Mouse (Mus musculus) lung, embryonic 16.5 days (tissue): ENCODE measurements around the gene Syt16. TPM values are rescaled to one million over a fixed set of nuclear protein-coding genes. Genes with fewer than 3 reads are reported as not detected.

Experiments
- ATAC-seq: fragments of 200-750 bp; cut with Nextera tagmentation; 2 replicates; pipeline ENCODE4 v1.8.0; 2017; ENCODE audit warnings: low read depth, mild to moderate bottlenecking, moderate library complexity
- H3K27ac ChIP-seq: fragments of 300-500 bp; sonication (generic); 2 replicates; pipeline ENCODE4 v1.5.1; 2014; ENCODE audit warnings: mild to moderate bottlenecking, control low read depth, low read length
- H3K27me3 ChIP-seq: fragments of 300-500 bp; sonication (generic); 2 replicates; pipeline ENCODE4 v1.6.1; 2014; ENCODE audit warnings: low read depth, low read length, mixed read lengths; ENCODE audit not compliant: control insufficient read depth, insufficient read depth
- H3K36me3 ChIP-seq: fragments of 300-500 bp; sonication (generic); 2 replicates; pipeline ENCODE4 v1.6.1; 2014; ENCODE audit warnings: low read length; ENCODE audit not compliant: control insufficient read depth, insufficient read depth
- H3K4me1 ChIP-seq: fragments of 300-500 bp; sonication (generic); replicated peaks from 2 replicates; pipeline ENCODE4 v1.6.1; 2014; ENCODE audit warnings: low read length, mixed read lengths; ENCODE audit not compliant: control insufficient read depth, insufficient read depth
- H3K4me2 ChIP-seq: fragments of 300-500 bp; sonication (generic); 2 replicates; pipeline ENCODE4 v1.6.1; 2014; ENCODE audit warnings: low read depth, low read length, control low read depth
- H3K4me3 ChIP-seq: fragments of 300-500 bp; sonication (generic); 2 replicates; pipeline ENCODE4 v1.5.1; 2014; ENCODE audit warnings: mild to moderate bottlenecking, low read length, control low read depth
- H3K9ac ChIP-seq: fragments of 300-500 bp; sonication (generic); 2 replicates; pipeline ENCODE4 v1.6.1; 2014; ENCODE audit warnings: low read length, control low read depth
- H3K9me3 ChIP-seq: fragments of 300-500 bp; sonication (generic); 2 replicates; pipeline ENCODE4 v1.6.1; 2016; ENCODE audit warnings: low read length; ENCODE audit not compliant: control insufficient read depth
- WGBS: fragments of 180-500 bp; shearing (Covaris S2); extraction: QIAGEN DNeasy Blood & Tissue Kit; methylation state at CpG from one replicate; pipeline ENCODE4 v1.1.7; 2014; 5-methylcytosine and 5-hydroxymethylcytosine counted together
- polyA plus RNA-seq: library from polyadenylated mRNA; unstranded; fragments of >200 nt; fragmentation: Nextera tagmentation; extraction: Ambion mirVana; gene quantifications from 2 replicates; pipeline ENCODE4 v1.2.1, GENCODE M21; 2015

The Syt16 gene
- 0.30 and 0.34 TPM in 2 replicates for polyA plus RNA-seq

DNA sequence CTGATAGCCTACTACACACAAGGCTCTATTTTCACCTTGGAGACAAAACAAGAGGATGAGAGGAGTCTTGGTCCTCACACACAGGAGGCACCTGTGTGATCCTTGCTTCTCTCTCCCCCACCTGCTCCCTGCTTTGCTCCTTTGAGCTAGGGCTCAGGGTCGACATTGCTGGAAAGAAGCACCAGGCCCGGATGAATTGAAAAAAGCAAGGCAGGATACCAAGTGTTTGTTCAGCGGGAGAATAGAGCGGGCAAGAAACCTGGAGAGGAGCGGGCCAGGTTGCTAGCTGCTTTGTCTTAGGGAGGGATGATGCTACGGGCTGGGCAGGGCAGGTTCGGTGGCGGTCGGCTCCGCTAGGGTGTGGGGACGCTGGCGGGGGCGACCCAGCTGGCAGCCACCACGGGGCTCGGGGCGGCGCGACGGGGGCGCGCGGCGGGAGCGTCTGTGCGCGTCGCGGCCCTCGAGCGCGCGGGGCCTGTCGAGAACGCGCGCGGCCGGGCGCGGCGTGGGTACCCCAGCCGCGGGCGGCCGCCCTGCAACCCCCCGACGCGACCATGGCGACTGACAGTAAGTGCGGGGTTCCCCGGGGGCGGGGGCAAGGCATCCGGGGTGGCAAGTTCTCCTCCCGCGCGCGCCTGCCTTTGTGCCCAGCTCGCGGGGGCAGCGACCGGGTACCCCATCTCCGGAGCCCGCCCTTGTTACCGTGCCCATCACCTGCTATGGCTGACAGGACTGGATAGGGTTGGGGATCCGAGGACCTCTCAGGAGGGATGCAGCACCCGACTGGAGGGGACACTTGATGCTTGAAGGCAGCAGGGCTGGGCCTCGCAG lies at the start of gene Syt16:
Gene Syt16, plus strand, starts transcription at position 365 of the 831 bp plus-strand sequence.
- WGBS: 2% methylated on average over 28 of the region's 67 CpGs
- no peaks in the 10 kb centered on the region for H3K9me3 ChIP-seq
- H3K9ac ChIP-seq: peak within 1 kb of the TSS; percentile 66
- peak within 1 kb of the TSS; percentile 61 for H3K4me3 ChIP-seq
- ATAC-seq: peak; percentile 31; the same call in 1 of the 2 replicates
- 0 out of 2 replicates have a peak, but pooled peaks cover 3% of the 10 kb centered on the region for H3K4me1 ChIP-seq
- H3K4me2 ChIP-seq: peak within 1 kb of the TSS; percentile 97
- H3K36me3 ChIP-seq: no peaks in the 10 kb centered on the region
- H3K27me3 ChIP-seq: peaks cover 15% of the 10 kb centered on the region
- no peak within 1 kb of the TSS for H3K27ac ChIP-seq

DNA sequence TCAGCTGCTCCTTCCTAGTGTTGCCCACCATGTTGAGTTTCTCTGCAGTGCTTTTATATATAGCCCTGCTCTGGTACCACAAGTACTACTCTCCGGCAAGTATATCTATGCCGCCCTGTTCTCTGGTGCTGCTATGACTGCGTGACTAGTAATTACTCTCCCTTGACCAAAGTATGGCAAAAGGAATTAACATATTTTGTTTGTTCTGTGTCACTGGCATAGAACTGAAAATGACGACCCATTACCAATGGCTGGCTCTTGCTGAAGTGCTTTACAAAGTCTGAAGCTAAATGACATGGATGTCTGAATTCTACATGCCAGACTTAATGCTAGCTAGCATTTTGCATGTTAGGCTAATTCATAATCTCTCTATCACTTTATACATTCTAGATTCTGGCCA lies 49.0 kb upstream of the Syt16 start:
- no peak overlapping the region for H3K27ac ChIP-seq
- H3K9me3 ChIP-seq: no peaks in the 10 kb centered on the region
- H3K4me1 ChIP-seq: peaks cover 9% of the 10 kb centered on the region; the same call in 1 of the 2 replicates
- H3K9ac ChIP-seq: no peak overlapping the region
- no peaks in the 10 kb centered on the region for H3K27me3 ChIP-seq
- WGBS: 87% methylated on average over 4 of the region's 4 CpGs
- H3K4me3 ChIP-seq: no peak overlapping the region
- no peak for ATAC-seq
- H3K4me2 ChIP-seq: no peak overlapping the region
- peaks cover 15% of the 10 kb centered on the region for H3K36me3 ChIP-seq

- H3K4me1 ChIP-seq: peaks cover 9% of the 10 kb centered on the region; the same call in 1 of the 2 replicates
Observed at GRCm38 (mm10) chr12:73949318-73950058, 48.0 kb upstream of the Syt16 start.

DNA sequence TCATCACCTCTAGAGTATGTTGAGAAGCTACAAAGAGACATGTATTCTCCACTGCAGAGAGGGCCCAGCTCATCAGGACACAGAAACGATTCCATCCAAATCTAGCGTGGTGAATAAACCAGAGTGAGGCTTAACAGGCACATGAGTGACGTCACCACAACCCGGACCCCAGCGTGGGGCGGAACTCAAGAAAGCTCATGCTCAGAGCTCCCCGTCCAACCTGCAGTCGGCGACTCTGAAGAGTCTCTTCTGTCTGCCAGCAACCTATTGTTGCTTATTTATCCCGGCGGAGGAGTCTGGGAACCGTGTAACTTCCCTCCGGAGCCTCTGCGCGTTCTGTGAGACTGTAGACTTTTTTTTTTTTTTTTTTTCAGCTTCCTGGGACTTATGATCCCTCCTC lies 44.6 kb upstream of the Syt16 start:
- peak overlapping the region; percentile 75 for H3K4me2 ChIP-seq
- WGBS: 8% methylated on average over 15 of the region's 15 CpGs
- H3K27ac ChIP-seq: no peak overlapping the region

More at GRCm38 (mm10) chr12:73949318-73950058, 48.0 kb upstream of the Syt16 start:
- Histone ChIP-seq H3K9ac (peak overlapping the region; percentile 64), H3K4me2 (peak overlapping the region; percentile 70), H3K27me3 (no peaks in the 10 kb centered on the region), H3K36me3 (peaks cover 6% of the 10 kb centered on the region), H3K9me3 (no peaks in the 10 kb centered on the region), H3K27ac (0 out of 2 replicates have a peak overlapping the region, but pooled peaks have one; percentile 27), H3K4me3 (peak overlapping the region; percentile 47)
- 9% methylated on average over 46 of the region's 46 CpGs for WGBS
- ATAC-seq: peak; percentile 83

GRCm38 (mm10) chr12:73953420-73954186 lies 43.9 kb upstream of the Syt16 start:
- Histone ChIP-seq H3K4me3 (peak overlapping the region; percentile 49), H3K27me3 (no peaks in the 10 kb centered on the region), H3K9me3 (no peaks in the 10 kb centered on the region), H3K27ac (no peak overlapping the region), H3K36me3 (no peaks in the 10 kb centered on the region), H3K4me1 (peaks cover 12% of the 10 kb centered on the region), H3K4me2 (peak overlapping the region; percentile 75), H3K9ac (peak overlapping the region; percentile 64)
- no peak for ATAC-seq
- 45% methylated on average over 14 of the region's 14 CpGs for WGBS

More for the DNA sequence above, 44.6 kb upstream of the Syt16 start:
- Histone ChIP-seq H3K4me1 (peaks cover 12% of the 10 kb centered on the region), H3K9me3 (no peaks in the 10 kb centered on the region), H3K36me3 (no peaks in the 10 kb centered on the region), H3K27me3 (no peaks in the 10 kb centered on the region), H3K4me3 (peak overlapping the region; percentile 49), H3K9ac (peak overlapping the region; percentile 64)
- peak; percentile 61 for ATAC-seq

- no peak overlapping the region for H3K27ac ChIP-seq
- peaks cover 6% of the 10 kb centered on the region for H3K4me1 ChIP-seq
Observed at GRCm38 (mm10) chr12:73954785-73955184, 42.7 kb upstream of the Syt16 start.

DNA sequence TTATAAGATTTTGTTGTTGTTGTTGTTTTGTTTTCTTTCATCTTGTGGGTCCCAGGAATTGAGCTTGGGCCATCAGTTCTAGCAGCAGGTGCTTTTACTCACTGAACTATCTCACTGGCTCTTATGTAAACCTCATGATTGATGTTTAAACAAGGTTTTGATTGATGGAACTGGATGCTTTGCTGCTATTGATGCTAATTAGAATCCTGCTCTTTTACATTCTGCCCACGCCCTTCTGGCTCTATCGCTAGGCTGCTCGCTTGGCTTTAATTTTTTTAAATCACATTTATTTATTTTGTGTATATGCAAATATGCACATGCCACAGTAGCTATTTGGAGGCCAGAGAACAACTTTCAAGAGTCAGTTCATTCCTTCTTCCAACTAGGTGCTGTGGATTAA lies 39.8 kb upstream of the Syt16 start:
- H3K9ac ChIP-seq: no peak overlapping the region
- WGBS: 53% methylated on average over 3 of the region's 3 CpGs
- no peaks in the 10 kb centered on the region for H3K36me3 ChIP-seq
- no peaks in the 10 kb centered on the region; the same call in 1 of the 2 replicates for H3K27me3 ChIP-seq
- H3K27ac ChIP-seq: no peak overlapping the region
- no peak overlapping the region for H3K4me3 ChIP-seq
- peaks cover 6% of the 10 kb centered on the region for H3K4me1 ChIP-seq
- no peak overlapping the region for H3K4me2 ChIP-seq
- no peak for ATAC-seq
- no peaks in the 10 kb centered on the region for H3K9me3 ChIP-seq

More at GRCm38 (mm10) chr12:73954785-73955184, 42.7 kb upstream of the Syt16 start:
- Histone ChIP-seq H3K9ac (no peak overlapping the region), H3K4me2 (no peak overlapping the region), H3K4me3 (no peak overlapping the region), H3K9me3 (no peaks in the 10 kb centered on the region), H3K36me3 (no peaks in the 10 kb centered on the region), H3K27me3 (no peaks in the 10 kb centered on the region)
- 40% methylated on average over 5 of the region's 5 CpGs for WGBS
- ATAC-seq: no peak

- no peaks in the 10 kb centered on the region; the same call in 1 of the 2 replicates for H3K27me3 ChIP-seq
- H3K9me3 ChIP-seq: no peaks in the 10 kb centered on the region
- no peak for ATAC-seq
- H3K4me3 ChIP-seq: no peak overlapping the region
- H3K4me2 ChIP-seq: no peak overlapping the region
- H3K4me1 ChIP-seq: peaks cover 3% of the 10 kb centered on the region
- no peaks in the 10 kb centered on the region for H3K36me3 ChIP-seq
- no peak overlapping the region for H3K27ac ChIP-seq
- no peak overlapping the region for H3K9ac ChIP-seq
- 89% methylated on average over 2 of the region's 2 CpGs for WGBS
Observed at GRCm38 (mm10) chr12:73958830-73959229, 38.6 kb upstream of the Syt16 start.
